Mouse (Mus musculus) retina, postnatal 7 days (tissue): ENCODE measurements at regions not wholly inside any gene's neighbourhood (a gene's known extent, or its start where the extent isn't known, plus 50 kb on each side); places are given as distances from the start of the nearest gene placed in this dataset.
"Not testable (repeated sequence)": the region's sequence is repeated elsewhere in the genome, so short reads cannot be mapped to it uniquely, and the experiment has no call there.

Source experiments
- DNase-seq: peaks from one replicate; pipeline ENCODE4 v3.0.0-alpha.2; 2012; ENCODE audit warnings: low read depth, low spot score

- DNase-seq, result no peak
These were observed 65.4 kb downstream of the Chst1 start for GRCm38 (mm10) chr2:92664939-92665338.

GRCm38 (mm10) chr2:92667192-92667591, 67.7 kb downstream of the Chst1 start:
- DNase-seq, result no peak

GRCm38 (mm10) chr2:92667756-92668155, 68.2 kb downstream of the Chst1 start:
- no peak for DNase-seq

- not testable (repeated sequence) for DNase-seq
These were observed 70.0 kb downstream of the Chst1 start for GRCm38 (mm10) chr2:92669431-92670081.

- no peak for DNase-seq
These were observed 72.1 kb downstream of the Chst1 start for GRCm38 (mm10) chr2:92671586-92671985.

- no peak for DNase-seq
These were observed 72.6 kb downstream of the Chst1 start for GRCm38 (mm10) chr2:92672106-92672505.

- DNase-seq, result no peak
These were observed 73.7 kb downstream of the Chst1 start for GRCm38 (mm10) chr2:92673064-92673813.

- no peak for DNase-seq
These were observed 74.4 kb downstream of the Chst1 start for GRCm38 (mm10) chr2:92673931-92674330.

GRCm38 (mm10) chr2:92675247-92675646, 75.7 kb downstream of the Chst1 start:
- no peak for DNase-seq

GRCm38 (mm10) chr2:92678276-92678930, 78.9 kb downstream of the Chst1 start:
- no peak for DNase-seq

GRCm38 (mm10) chr2:92678999-92679704, 79.6 kb downstream of the Chst1 start:
- no peak for DNase-seq

- DNase-seq, result no peak
These were observed 82.7 kb downstream of the Chst1 start for GRCm38 (mm10) chr2:92682256-92682655.

- no peak for DNase-seq
These were observed 88.2 kb downstream of the Chst1 start for GRCm38 (mm10) chr2:92687702-92688101.

- DNase-seq, result no peak
These were observed 89.7 kb downstream of the Chst1 start for GRCm38 (mm10) chr2:92689203-92689602.

GRCm38 (mm10) chr2:92690304-92690703, 90.8 kb downstream of the Chst1 start:
- DNase-seq, result no peak

- DNase-seq, result no peak
These were observed 91.9 kb downstream of the Chst1 start for GRCm38 (mm10) chr2:92691438-92691837.

- DNase-seq, result no peak
These were observed 93.1 kb downstream of the Chst1 start for GRCm38 (mm10) chr2:92692623-92693022.

GRCm38 (mm10) chr2:92693024-92693423, 93.5 kb downstream of the Chst1 start:
- no peak for DNase-seq

GRCm38 (mm10) chr2:92694797-92695196, 95.3 kb downstream of the Chst1 start:
- no peak for DNase-seq

- no peak for DNase-seq
These were observed 96.4 kb downstream of the Chst1 start for GRCm38 (mm10) chr2:92695869-92696268.

GRCm38 (mm10) chr2:92697721-92698120, 98.2 kb downstream of the Chst1 start:
- DNase-seq, result no peak

- DNase-seq, result no peak
These were observed 99.9 kb downstream of the Chst1 start for GRCm38 (mm10) chr2:92699360-92699759.
